Mouse (Mus musculus) hindbrain, embryonic 12.5 days (tissue): ENCODE measurements around the gene Ubfd1. TPM values are rescaled to one million over a fixed set of nuclear protein-coding genes. Genes with fewer than 3 reads are reported as not detected.

Source experiments
- ATAC-seq: fragments of 200-750 bp; cut with Nextera tagmentation; 2 replicates; pipeline ENCODE4 v1.8.0; 2017; ENCODE audit warnings: moderate TSS enrichment; ENCODE audit not compliant: low FRiP score
- H3K27ac ChIP-seq: fragments of 300-500 bp; sonication (generic); 2 replicates; pipeline ENCODE4 v1.5.1; 2016; ENCODE audit warnings: mild to moderate bottlenecking
- H3K27me3 ChIP-seq: fragments of 300-500 bp; sonication (generic); 2 replicates; pipeline ENCODE4 v1.6.1; 2016; ENCODE audit warnings: mild to moderate bottlenecking
- H3K36me3 ChIP-seq: fragments of 300-500 bp; sonication (generic); 2 replicates; pipeline ENCODE4 v1.6.1; 2016; ENCODE audit warnings: mild to moderate bottlenecking
- H3K4me1 ChIP-seq: fragments of 300-500 bp; sonication (generic); 2 replicates; pipeline ENCODE4 v1.6.1; 2016
- H3K4me2 ChIP-seq: fragments of 300-500 bp; sonication (generic); replicated peaks from 2 replicates; pipeline ENCODE4 v1.6.1; 2016; ENCODE audit warnings: mild to moderate bottlenecking
- H3K4me3 ChIP-seq: fragments of 300-500 bp; sonication (generic); 2 replicates; pipeline ENCODE4 v1.5.1; 2016; ENCODE audit warnings: mild to moderate bottlenecking
- H3K9ac ChIP-seq: fragments of 300-500 bp; sonication (generic); 2 replicates; pipeline ENCODE4 v1.6.1; 2016; ENCODE audit warnings: mild to moderate bottlenecking, moderate library complexity
- H3K9me3 ChIP-seq: fragments of 300-500 bp; sonication (generic); replicated peaks from 2 replicates; pipeline ENCODE4 v1.6.1; 2016; ENCODE audit warnings: mild to moderate bottlenecking
- WGBS: fragments of 180-500 bp; shearing (Covaris S2); methylation state at CpG from one replicate; pipeline ENCODE4 v1.1.7; 2016; 5-methylcytosine and 5-hydroxymethylcytosine counted together
- polyA plus RNA-seq: library from polyadenylated mRNA; unstranded; fragments of >200 nt; fragmentation: Nextera tagmentation; extraction: Ambion mirVana; gene quantifications from 2 replicates; pipeline ENCODE4 v1.2.1, GENCODE M21; 2016

Gene Ubfd1
- 97.3 and 105 TPM in 2 replicates for polyA plus RNA-seq

DNA sequence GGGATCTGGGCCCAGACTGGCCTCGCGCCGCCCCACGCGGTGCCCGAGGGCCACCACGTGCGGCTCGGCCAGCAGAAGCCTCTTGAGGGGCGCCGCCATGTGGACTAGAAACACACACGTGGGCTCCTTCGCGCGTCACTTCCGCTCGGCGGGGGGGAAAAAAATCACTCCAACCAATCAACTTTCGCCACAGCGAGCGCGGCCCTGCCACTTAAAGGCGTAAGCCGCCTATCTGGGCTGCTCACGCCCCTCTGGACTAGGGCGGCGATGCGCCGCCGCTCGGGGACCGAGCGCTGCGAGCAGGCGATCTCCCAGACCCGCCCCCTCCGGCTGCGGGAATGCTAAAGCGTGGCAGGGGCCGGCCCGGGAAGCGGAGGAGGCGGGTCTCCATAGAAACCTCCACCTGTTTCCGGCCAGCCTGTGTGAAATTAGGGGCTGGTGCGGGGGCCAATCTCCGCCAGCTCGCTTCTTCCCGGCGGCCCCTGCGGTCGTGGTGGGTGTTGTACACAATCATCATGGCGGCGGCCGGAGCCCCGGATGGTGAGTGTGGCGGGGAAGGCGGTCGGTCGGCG is at the start of gene Ubfd1, which contains the start of gene Ears2:
Gene Ubfd1, plus strand, starts transcription at position 231 of the 572 bp plus-strand sequence.
Gene Ears2, minus strand, starts transcription at position 319 of the 572 bp plus-strand sequence.
- 0% methylated on average over 59 of the region's 60 CpGs for WGBS
- peak within 1 kb of the TSS; percentile 80 for H3K4me2 ChIP-seq
- ATAC-seq: peak; percentile 98

DNA sequence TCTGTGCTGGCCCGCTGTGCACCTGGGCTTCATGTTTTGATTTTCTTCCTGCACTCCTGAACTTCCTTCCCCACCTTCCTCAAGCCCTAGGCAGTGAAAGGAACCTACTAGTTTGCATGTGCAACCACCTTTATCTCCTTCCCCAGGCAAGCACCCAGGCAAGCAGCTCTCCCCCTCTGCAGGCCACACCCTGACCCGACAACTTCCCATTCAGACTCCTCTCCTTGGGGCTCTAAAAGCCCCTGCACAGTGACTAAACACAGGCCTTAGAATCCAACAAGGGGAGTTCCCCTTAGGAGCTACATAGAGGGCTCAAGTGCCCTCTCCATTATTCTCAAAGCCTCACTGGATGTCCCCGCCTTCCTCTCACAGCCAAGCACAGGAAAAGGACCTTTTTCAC is 48.7 kb upstream of the Ubfd1 start:
- Histone ChIP-seq H3K27me3 (no peaks in the 10 kb centered on the region), H3K36me3 (no peaks in the 10 kb centered on the region), H3K9ac (0 out of 2 replicates have a peak overlapping the region, but pooled peaks have one; percentile 27), H3K27ac (no peak overlapping the region), H3K4me1 (peaks cover 38% of the 10 kb centered on the region), H3K9me3 (no peaks in the 10 kb centered on the region), H3K4me2 (peak overlapping the region; percentile 55), H3K4me3 (0 out of 2 replicates have a peak overlapping the region, but pooled peaks have one; percentile 84)
- no peak for ATAC-seq
- WGBS: 72% methylated on average over 3 of the region's 3 CpGs

More for the DNA sequence above, at the start of gene Ubfd1, which contains the start of gene Ears2:
- H3K27me3 ChIP-seq: no peaks in the 10 kb centered on the region
- H3K27ac ChIP-seq: peak within 1 kb of the TSS; percentile 93
- H3K9me3 ChIP-seq: no peaks in the 10 kb centered on the region
- peaks cover 33% of the 10 kb centered on the region for H3K4me1 ChIP-seq
- H3K36me3 ChIP-seq: peaks cover 23% of the 10 kb centered on the region
- peak within 1 kb of the TSS; percentile 99 for H3K4me3 ChIP-seq
- H3K9ac ChIP-seq: peak within 1 kb of the TSS; percentile 99

DNA sequence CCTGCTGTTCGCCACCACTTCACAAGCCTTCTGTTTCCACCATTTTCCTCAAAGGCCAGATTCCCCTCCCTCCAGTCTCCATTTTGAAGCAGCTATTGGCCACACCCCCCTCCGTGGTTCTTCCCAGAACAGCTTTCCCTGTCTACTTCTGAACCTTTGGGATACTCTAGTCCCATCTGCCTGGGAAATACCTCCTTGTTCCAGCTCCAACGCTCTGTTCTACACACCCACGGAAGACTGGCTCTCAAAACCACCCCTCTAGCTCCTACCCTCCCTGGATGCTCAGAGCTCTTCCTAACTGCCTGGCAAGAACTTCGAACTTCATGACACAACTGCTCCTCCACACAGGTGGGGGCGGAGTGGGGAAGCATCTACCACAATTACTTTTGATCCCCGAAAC is 48.0 kb upstream of the Ubfd1 start:
- Histone ChIP-seq H3K4me2 (peak overlapping the region; percentile 55), H3K4me3 (peak overlapping the region; percentile 84; the same call in 1 of the 2 replicates), H3K27me3 (no peaks in the 10 kb centered on the region), H3K9ac (no peak overlapping the region), H3K27ac (no peak overlapping the region), H3K9me3 (no peaks in the 10 kb centered on the region), H3K36me3 (no peaks in the 10 kb centered on the region), H3K4me1 (peaks cover 38% of the 10 kb centered on the region)
- ATAC-seq: no peak
- 91% methylated on average over 7 of the region's 7 CpGs for WGBS

DNA sequence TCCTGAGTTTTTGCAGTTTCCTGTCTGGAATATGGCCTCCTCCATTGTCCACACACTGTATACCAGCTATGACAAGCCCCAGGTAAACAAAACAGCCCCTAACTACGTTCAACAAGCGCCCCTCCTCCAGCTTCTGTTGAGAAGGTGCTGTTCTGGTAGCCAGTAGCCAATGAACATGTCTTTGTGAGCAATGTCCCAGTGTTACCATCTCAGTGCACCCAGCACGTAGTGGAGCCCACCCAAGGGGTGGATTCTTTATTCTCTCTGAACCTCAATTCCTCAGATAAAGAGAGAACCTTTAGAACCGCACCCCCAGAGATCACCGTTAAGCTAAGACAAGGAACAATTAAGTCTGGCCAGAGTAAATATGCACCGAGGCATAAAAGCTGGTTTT is 46.7 kb upstream of the Ubfd1 start:
- no peaks in the 10 kb centered on the region for H3K27me3 ChIP-seq
- no peaks in the 10 kb centered on the region for H3K36me3 ChIP-seq
- H3K9ac ChIP-seq: peak overlapping the region; percentile 88
- H3K4me3 ChIP-seq: peak overlapping the region; percentile 84
- H3K4me1 ChIP-seq: peaks cover 34% of the 10 kb centered on the region
- WGBS: 3% methylated on average over 6 of the region's 6 CpGs
- peak overlapping the region; percentile 55 for H3K4me2 ChIP-seq
- no peaks in the 10 kb centered on the region for H3K9me3 ChIP-seq
- ATAC-seq: peak; percentile 62
- H3K27ac ChIP-seq: peak overlapping the region; percentile 89

DNA sequence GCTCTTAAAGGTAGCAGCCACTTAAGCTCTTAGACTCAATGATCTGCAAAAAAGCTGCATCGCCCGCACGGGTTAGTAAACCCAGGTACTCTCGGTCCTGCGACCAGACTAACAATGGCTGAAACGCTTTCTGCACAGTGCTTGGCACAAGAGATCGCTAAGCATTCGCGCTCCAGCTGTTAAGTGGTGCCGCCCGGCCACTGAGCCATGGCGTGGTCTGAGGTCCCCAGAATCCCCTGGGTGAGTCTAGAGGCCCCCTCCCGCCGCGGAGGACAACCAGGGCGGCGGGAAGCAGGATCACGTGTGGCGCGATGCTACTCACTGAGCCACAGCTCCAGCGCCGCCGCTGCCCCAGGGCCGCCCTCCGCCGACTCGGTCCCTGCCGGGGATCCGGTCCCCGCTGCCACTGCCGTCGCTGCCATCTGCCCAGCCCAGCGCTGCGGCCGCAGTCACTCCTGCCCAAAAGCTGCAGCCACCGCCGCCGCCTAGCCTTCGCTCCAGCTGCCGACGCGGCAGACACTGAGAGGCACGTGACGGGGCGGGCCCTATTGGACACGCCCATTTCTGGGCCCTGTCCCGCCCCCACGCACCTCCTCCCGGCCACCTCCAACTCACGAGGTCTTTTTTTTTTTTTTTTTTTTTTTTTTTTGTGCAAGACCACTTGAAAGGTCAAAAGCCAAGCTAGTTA is 46.2 kb upstream of the Ubfd1 start, which contains the start of gene Gga2:
Gene Gga2, minus strand, starts transcription at position 556 of the 688 bp plus-strand sequence.
- no peaks in the 10 kb centered on the region for H3K9me3 ChIP-seq
- H3K36me3 ChIP-seq: no peaks in the 10 kb centered on the region
- peak within 1 kb of the TSS; percentile 84 for H3K4me3 ChIP-seq
- no peaks in the 10 kb centered on the region for H3K27me3 ChIP-seq
- peak within 1 kb of the TSS; percentile 89 for H3K27ac ChIP-seq
- peak; percentile 86 for ATAC-seq
- H3K9ac ChIP-seq: peak within 1 kb of the TSS; percentile 88
- peaks cover 28% of the 10 kb centered on the region for H3K4me1 ChIP-seq
- under 1% methylated on average over 48 of the region's 50 CpGs for WGBS
- H3K4me2 ChIP-seq: peak within 1 kb of the TSS; percentile 55

DNA sequence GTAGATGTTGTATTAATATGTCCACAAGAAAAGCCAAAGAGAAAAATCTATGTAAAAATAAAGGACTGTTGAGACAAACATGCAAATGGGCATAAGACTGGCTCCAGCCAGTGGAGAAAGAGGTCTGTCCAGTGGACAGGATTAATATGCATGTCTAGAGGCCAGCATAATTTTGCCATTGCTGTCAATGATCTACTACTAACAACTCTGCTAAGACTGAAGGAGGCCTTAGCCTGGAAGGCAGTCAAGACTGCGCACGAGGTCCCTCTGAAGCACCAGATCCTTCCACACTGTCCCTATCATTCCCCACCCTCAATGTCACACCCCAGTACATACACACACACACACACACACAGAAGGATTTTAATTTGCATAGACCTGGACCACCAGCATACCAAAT is 44.8 kb upstream of the Ubfd1 start:
- H3K4me2 ChIP-seq: no peak overlapping the region
- H3K27ac ChIP-seq: no peak overlapping the region
- no peak overlapping the region for H3K4me3 ChIP-seq
- H3K9me3 ChIP-seq: no peaks in the 10 kb centered on the region
- 96% methylated on average over 2 of the region's 2 CpGs for WGBS
- H3K4me1 ChIP-seq: peaks cover 23% of the 10 kb centered on the region
- H3K9ac ChIP-seq: no peak overlapping the region
- no peak for ATAC-seq
- no peaks in the 10 kb centered on the region for H3K27me3 ChIP-seq
- no peaks in the 10 kb centered on the region for H3K36me3 ChIP-seq

DNA sequence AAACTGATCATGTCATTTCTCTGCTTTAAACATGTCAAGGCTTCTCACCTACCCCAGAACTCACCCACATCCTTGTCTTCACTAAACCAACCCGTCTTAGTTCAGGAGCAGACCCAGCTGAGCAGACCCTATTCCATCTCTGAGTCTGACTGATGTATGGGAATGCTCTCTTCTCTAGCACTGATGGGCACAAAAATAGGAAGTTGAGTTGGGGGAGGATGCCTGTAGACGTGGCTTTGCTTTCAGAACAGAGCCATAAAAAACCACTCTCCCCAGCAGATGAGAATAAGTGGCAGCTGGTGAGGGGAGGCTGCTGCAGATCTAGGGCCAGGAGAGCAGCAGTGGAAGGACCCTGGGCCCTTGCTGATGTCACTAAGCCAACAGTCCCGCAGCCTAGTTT is 33.6 kb upstream of the Ubfd1 start:
- H3K27ac ChIP-seq: no peak overlapping the region
- H3K9me3 ChIP-seq: no peaks in the 10 kb centered on the region
- no peaks in the 10 kb centered on the region for H3K4me1 ChIP-seq
- 75% methylated on average over 3 of the region's 3 CpGs for WGBS
- no peak overlapping the region for H3K4me2 ChIP-seq
- no peak overlapping the region for H3K9ac ChIP-seq
- no peak overlapping the region for H3K4me3 ChIP-seq
- no peak for ATAC-seq
- H3K36me3 ChIP-seq: peaks cover 12% of the 10 kb centered on the region; the same call in 1 of the 2 replicates
- no peaks in the 10 kb centered on the region for H3K27me3 ChIP-seq

DNA sequence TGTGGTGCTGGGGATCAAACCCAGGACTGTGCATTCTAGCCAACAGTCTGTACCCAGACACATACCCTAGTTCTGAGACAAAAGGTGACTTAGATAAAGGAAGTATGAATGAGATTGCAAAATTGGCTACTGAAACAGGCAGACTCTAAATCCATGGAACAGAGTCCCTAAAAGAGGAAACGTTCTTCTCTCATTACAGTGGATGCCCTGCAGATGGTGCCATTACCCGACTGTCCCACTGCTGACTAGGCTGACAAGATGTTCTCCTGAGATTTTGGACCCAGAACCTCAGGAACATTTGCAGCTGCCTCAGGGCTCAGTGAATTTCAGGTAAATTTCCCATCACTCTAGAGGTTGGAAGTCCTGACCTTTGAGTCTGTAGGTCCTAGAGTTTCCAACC is 32.6 kb upstream of the Ubfd1 start:
- no peaks in the 10 kb centered on the region for H3K9me3 ChIP-seq
- no peak overlapping the region for H3K4me2 ChIP-seq
- ATAC-seq: no peak
- no peak overlapping the region for H3K27ac ChIP-seq
- 44% methylated on average over 2 of the region's 2 CpGs for WGBS
- no peak overlapping the region for H3K4me3 ChIP-seq
- no peak overlapping the region for H3K9ac ChIP-seq
- H3K4me1 ChIP-seq: no peaks in the 10 kb centered on the region
- H3K36me3 ChIP-seq: peaks cover 18% of the 10 kb centered on the region
- no peaks in the 10 kb centered on the region for H3K27me3 ChIP-seq

DNA sequence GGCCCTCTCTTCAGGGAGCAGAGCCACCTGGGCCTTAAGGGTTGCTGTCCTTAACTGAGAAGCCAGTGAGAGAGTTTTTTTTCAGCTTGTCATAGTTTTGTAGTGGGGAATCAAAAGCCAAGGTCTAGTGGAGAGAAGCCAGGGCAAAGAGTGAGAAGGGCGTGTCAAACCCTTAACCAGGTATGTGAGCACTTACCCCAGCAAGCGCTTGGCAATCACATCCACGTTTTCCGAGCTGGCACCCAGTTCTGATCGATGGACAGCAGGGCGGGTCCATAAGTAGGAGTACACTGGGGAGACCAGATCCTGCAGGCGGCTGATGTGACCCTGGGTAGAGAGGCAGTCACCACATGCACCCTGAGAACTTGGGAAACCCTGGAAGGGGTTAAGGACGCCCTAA is 22.9 kb upstream of the Ubfd1 start:
- 85% methylated on average over 8 of the region's 8 CpGs for WGBS
- no peaks in the 10 kb centered on the region for H3K9me3 ChIP-seq
- no peak for ATAC-seq
- H3K36me3 ChIP-seq: peaks cover 46% of the 10 kb centered on the region
- H3K4me3 ChIP-seq: no peak overlapping the region
- H3K4me2 ChIP-seq: no peak overlapping the region
- no peak overlapping the region for H3K9ac ChIP-seq
- no peak overlapping the region for H3K27ac ChIP-seq
- no peaks in the 10 kb centered on the region for H3K27me3 ChIP-seq
- no peaks in the 10 kb centered on the region for H3K4me1 ChIP-seq

DNA sequence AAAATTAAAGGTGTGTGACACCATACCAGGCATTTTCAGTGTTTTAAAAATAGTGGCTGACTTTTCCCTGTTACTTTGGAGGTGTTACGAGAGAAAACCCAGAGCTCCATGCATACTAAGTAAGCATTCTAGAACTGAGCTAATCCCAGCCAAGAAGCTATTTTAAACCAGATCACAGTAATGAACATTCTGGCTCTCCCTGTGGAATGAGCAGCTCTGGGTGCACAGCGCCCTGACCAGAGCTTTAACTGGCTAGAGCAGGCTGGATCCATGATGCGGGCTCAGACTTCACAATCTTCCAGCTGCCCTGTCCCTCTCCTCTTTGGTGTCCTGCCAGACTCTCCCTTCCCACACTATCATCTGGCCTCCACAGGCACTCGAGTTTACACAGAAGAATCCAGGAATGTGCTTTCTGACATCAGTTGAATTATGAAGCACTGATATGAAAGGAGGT is 21.8 kb upstream of the Ubfd1 start:
- no peak overlapping the region for H3K4me3 ChIP-seq
- H3K9ac ChIP-seq: no peak overlapping the region
- 90% methylated on average over 4 of the region's 4 CpGs for WGBS
- no peak overlapping the region for H3K27ac ChIP-seq
- no peaks in the 10 kb centered on the region for H3K27me3 ChIP-seq
- no peak for ATAC-seq
- peaks cover 39% of the 10 kb centered on the region for H3K36me3 ChIP-seq
- no peak overlapping the region for H3K4me2 ChIP-seq
- no peaks in the 10 kb centered on the region for H3K9me3 ChIP-seq
- no peaks in the 10 kb centered on the region for H3K4me1 ChIP-seq

DNA sequence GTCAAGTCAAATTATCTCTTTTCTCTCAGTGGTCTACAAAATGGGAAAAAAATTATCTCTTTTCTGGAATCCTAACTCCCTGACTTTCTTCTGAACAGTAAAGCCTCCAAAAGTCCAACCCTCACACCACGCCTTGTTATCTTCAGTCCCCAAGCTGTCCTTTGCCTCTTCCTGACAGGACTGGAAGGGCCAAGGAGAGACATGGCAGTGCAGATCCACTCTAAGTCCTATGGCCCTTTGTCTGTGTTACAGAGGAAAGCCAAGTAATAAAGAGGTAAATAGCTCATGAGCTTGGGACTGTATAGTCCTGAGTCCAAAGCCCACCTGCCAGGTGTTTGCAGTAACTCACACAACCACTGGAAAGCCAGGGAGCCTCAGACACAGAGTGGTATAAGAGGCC is 21.3 kb upstream of the Ubfd1 start:
- Histone ChIP-seq H3K9me3 (no peaks in the 10 kb centered on the region), H3K4me3 (no peak overlapping the region), H3K27ac (no peak overlapping the region), H3K4me1 (no peaks in the 10 kb centered on the region), H3K4me2 (no peak overlapping the region), H3K27me3 (no peaks in the 10 kb centered on the region), H3K36me3 (peaks cover 39% of the 10 kb centered on the region), H3K9ac (no peak overlapping the region)
- WGBS: 94% methylated on average over 1 of the region's 1 CpGs
- ATAC-seq: no peak

DNA sequence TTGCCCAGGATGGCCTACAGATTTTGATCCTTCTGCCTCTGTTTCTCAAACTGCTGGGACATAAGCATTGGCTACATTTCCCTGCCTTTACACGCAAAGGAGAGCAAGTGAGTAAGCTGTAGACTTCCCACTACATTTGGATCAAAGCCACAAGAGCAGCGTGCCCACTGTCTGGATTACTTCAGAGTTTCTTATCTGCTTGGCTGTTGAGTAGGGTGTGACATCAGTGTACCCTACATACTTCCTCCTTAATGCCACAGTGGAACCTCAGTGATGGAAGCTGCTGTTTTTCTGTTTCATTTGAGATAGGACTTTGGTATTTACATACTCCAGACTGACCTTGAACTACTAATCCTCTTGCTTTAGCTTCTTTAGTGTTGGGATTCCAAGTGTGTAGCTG is 20.2 kb upstream of the Ubfd1 start:
- no peak overlapping the region for H3K4me3 ChIP-seq
- no peak overlapping the region for H3K27ac ChIP-seq
- no peak overlapping the region for H3K9ac ChIP-seq
- no peaks in the 10 kb centered on the region for H3K4me1 ChIP-seq
- no peaks in the 10 kb centered on the region for H3K9me3 ChIP-seq
- ATAC-seq: no peak
- H3K27me3 ChIP-seq: no peaks in the 10 kb centered on the region
- no peak overlapping the region for H3K4me2 ChIP-seq
- peaks cover 39% of the 10 kb centered on the region for H3K36me3 ChIP-seq
- 88% methylated on average over 2 of the region's 2 CpGs for WGBS
